Mouse (Mus musculus) urinary bladder, adult 2 months (tissue): ENCODE measurements around the gene Vars2. TPM values are rescaled to one million over a fixed set of nuclear protein-coding genes. Genes with fewer than 3 reads are reported as not detected.

Source experiments
- DNase-seq: peaks from one replicate; pipeline ENCODE4 v3.0.0; 2022; ENCODE audit warnings: low spot score
- polyA plus RNA-seq: library from polyadenylated mRNA; depleted of rRNA; stranded (reverse); fragments of >200 nt; gene quantifications from 2 replicates; pipeline ENCODE4 v1.2.3, GENCODE M21; 2012

The Vars2 gene
- polyA plus RNA-seq, 1 experiment, result 21.3 TPM

DNA sequence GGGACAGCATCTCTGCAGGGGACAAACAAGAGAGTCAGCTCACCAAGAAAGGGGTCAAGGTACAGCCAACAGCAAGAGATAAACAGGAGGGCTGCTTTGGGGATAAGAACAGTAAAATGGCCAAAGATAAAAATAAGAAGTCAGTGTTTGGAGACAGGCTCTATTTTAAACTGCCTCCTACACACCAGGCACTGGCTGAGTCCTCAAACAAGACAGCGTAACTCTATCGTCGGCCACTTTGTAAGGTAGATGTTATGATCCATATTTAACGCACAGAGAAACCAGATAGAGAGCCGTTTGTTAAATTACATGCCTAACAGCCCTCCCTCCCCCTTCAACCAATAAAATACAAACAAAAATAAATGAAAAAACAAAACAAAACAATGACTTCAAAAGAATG is 26.5 kb upstream of the Vars2 start:
- DNase-seq, result no peak

DNA sequence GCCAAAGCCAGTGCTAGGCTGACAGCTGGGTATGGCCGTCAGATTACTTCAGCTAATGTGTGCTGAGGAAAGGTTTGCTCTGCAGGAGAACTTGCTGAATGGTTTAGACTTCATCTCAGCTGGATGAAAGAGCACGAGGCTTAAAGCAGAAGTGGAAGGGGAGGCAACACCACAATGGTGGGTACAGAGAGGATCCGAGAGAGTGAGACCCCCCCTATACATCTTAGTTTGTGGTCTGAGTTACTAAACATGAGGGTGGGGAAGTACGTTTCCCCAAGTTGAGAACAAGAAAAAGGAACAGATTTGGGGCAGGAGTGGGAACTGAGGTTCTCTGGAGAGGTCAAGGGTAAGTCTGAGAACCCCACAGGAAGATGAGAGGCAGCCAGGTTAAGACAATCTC is 25.0 kb upstream of the Vars2 start:
- DNase-seq, result no peak

- no peak for DNase-seq
These were observed 24.4 kb upstream of the Vars2 start for GRCm38 (mm10) chr17:35691811-35692210.

GRCm38 (mm10) chr17:35689936-35690645 is 22.7 kb upstream of the Vars2 start:
- no peak for DNase-seq

- no peak for DNase-seq
These were observed 21.2 kb upstream of the Vars2 start for GRCm38 (mm10) chr17:35688347-35689175.

DNA sequence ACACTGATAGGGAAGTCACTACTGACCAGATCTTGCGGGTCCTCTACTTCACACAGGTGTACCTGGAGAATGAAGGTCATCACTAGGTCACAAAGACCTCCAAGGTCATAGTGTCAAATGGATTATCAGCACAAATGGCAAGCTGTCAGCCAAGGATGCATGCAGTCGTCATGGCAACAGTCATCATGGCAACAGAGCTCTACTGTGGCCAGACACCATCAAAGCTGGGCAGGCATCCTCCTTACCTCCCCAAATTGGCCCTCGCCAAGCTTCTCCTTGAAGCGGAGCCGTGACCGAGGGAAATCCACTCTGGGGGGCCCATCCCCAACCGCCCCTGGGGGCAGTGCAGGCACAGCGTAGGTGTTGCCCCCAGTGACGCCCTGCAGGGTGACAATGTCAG is 17.7 kb upstream of the Vars2 start:
- no peak for DNase-seq

- no peak for DNase-seq
These were observed 14.6 kb upstream of the Vars2 start for GRCm38 (mm10) chr17:35681986-35682385.

DNA sequence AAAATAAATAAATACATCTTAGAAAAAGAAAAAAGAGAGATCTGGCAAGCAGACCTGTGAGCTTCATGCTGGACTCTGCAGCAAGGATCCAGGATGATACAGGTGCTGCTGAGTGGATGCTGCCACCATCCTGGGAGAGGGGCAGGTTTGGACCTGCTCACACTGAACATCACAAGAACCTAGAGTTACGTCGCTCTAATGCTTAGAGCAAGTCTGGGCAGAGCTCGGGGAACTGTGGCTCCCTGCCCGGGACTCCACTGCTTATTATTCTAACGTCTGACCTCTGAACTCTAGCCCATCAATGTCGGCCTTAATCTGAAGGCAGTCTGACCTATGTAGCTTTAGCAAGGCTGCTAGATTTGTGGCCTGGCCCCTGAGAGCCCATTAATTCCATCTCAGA is 13.2 kb upstream of the Vars2 start:
- DNase-seq, result no peak

GRCm38 (mm10) chr17:35673416-35674035 is 6.1 kb upstream of the Vars2 start, which contains the start of gene Gtf2h4:
Gene Gtf2h4 (minus strand): TSS chr17:35673739.
- DNase-seq, result no peak

DNA sequence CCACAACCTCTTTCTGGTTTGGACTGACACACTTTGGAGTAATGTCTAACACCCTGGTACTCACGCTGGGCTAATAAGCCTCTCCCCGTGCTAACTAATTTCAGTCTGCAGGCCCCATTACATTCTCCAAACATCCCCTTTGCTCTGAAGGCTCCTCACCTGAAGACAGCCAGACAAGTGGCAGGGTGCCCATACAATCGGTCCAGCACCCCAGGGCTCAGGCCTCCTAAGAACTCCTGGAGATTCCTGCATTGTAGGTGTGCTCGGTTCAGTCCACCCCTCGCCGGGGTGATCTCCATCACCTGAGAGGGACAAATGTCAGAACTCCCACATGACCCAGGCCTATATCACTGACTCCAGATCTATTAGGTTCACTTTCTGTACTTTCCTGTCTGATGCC is 5.1 kb upstream of the Vars2 start:
- DNase-seq, result no peak

GRCm38 (mm10) chr17:35671846-35672245 is 4.5 kb upstream of the Vars2 start:
- no peak for DNase-seq

DNA sequence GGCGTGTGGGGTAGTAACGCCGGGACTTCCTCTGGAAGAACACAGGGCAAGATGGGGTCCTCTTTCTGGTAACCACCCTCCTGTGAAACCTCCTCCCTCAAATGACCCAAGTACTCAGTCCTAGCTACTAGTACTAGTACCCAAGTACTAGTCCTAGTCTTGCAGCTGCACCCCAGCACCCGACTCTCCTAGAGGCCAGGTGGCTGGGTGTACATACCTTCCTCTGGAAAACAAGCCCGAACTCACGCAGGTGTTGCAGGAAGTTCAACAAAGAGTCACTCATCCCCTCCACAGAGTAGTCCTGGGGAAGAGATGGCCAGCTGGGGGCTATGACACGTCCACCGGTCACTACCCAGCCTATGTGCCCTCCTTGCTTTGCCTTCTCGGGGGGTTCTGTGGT is 2.3 kb upstream of the Vars2 start:
- no peak for DNase-seq

DNA sequence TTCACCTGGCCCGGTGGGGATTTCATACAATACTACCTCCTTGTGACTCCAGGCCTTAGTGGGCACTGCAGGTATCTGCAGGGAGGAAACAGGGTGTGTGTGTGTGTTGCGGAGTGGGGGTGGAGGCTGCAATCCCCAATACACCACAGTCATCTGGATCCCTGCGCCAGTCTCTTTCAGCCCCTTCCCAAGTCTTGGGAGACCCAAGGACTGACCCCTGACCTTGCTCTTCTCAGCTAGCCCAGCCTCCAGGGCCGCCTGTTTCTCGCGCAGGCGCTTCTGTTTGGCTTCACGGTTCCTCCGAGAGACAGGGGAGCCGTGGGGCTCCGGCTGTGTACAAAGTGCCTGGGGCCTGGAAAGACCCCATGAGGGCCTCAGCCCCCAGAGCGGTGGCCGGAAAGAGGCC is 538 bp downstream of the Vars2 start:
- DNase-seq, result no peak

GRCm38 (mm10) chr17:35665957-35666515 is 1.4 kb downstream of the Vars2 start:
- no peak for DNase-seq

DNA sequence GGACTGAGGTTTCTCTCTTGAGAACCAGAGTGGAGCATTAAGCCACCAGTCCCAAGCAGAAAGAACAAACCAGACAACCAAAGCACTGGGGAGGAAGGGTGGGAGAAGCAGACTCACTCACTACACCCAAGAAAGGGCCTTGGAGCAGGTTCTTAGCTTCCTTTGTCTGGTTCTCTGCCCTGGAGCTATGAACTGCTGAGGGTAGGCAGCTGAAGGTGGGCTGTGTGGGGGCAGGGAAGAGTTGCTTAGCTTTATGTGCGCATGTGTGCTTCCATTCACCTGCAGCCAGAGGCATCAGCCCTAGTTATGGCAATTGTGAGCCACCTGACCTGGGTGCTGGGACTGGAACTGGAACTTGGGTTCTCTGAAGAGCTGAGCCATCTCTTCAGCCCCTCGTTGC is 14.3 kb downstream of the Vars2 start:
- no peak for DNase-seq

DNA sequence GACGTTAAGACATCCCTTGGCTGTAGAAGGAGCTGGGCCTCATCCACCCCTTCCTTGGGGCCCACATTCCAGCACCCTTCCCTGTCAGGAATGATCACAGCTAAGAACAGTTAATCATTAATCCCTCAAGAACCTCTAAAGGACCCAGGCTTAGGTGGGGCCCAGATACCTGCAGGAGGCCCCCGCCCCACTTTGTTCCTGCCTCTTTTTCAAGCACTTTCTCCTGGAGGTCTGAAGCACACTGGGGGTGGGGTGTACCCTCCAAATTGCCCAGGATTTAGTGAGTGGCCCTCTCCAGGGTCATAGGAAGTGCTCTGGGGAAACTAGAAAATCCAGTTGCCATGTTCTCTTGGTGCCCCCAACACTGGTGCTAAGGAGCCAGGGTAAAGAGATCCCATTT is 18.0 kb downstream of the Vars2 start:
- DNase-seq, result no peak

DNA sequence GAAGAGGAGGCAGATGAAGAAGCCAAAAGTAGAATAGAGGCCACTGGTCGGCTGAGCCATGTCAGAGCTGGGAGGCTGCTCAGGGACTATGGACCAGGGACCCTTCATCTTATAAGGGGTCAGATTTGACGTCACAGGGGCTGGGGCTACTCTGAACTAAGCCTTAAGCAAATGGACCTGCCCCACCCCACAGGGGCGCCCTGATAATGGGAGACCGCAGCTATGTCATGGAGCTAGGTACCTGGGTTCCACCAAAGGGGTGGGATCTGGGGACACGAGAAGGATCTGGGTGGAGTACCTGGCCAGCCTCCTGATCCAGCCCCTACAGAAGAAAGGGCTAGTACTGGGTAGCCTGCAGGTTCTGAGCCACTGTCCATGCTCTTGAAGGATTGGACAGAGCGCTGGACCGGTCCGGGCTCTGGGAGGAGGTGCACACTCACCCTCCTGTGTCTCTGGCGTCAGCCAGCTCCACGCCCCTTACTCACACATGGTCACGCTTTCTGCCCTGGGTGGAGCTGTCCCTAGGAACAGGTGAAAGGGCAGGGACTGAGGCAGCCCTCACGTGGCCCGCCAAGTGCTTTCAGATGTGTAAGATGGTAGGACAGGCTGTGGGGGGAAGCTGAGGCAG is 23.7 kb downstream of the Vars2 start, which contains the start of gene Mucl3:
Gene Mucl3, minus strand, starts transcription at position 87 of the 628 bp plus-strand sequence.
- peak; percentile 15 for DNase-seq

- no peak for DNase-seq
These were observed 28.0 kb downstream of the Vars2 start for GRCm38 (mm10) chr17:35639352-35639751.

GRCm38 (mm10) chr17:35638475-35639190 is 28.8 kb downstream of the Vars2 start:
- peak; percentile 20 for DNase-seq

- no peak for DNase-seq
These were observed 31.0 kb downstream of the Vars2 start for GRCm38 (mm10) chr17:35636363-35636762.

DNA sequence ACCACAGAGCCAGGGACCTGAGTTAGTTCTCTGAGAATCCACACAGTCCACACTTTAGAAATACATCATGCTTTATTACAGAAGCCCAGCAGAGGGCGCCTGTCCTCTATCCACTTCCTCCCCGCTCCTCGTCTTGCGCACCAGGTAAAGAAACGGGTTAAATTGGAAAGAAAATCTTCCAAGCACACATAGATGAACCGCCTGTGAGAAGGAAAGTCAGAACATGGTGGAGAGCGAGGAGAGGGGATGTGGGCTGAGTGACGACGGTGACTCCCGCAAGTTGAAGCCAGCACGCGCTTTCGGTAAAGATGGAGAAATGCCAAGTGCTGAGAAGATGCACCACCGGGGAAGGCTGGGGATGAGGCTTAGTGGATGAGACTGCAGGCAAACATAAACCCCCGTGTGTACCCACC is 31.7 kb downstream of the Vars2 start:
- no peak for DNase-seq
